Mouse (Mus musculus) gastrocnemius, postnatal 14 days (tissue): ENCODE results near the gene Sc5d. TPM values are rescaled to one million over a fixed set of nuclear protein-coding genes. Genes with fewer than 3 reads are reported as not detected.

Experiments
- DNase-seq: peaks from one replicate; pipeline ENCODE4 v3.0.0; 2021; ENCODE audit warnings: mixed read lengths
- intact Hi-C: fragments of 180-260 bp; cut with DNase I; formaldehyde crosslinking; loops from one replicate; pipeline ENCODE4 v1.15.1; 2025; ENCODE audit warnings: low total_unique reads
- long read RNA-seq, 2 experiments: library from polyadenylated mRNA; stranded (forward); transcript quantifications; one replicate each; pipeline ENCODE4 v2.0.0; 2021
- total RNA-seq, 2 experiments: library from RNA; stranded (reverse); gene quantifications; 2 replicates each; pipeline ENCODE4 v1.2.3; 2021

Gene Sc5d
- 10 to 100 TPM; 11.8 to 15.6 TPM for total RNA-seq
- long read RNA-seq, experiment 1, full-length matches to known transcripts, result 5 of 7 reads
- long read RNA-seq, experiment 1, partial matches to known transcripts, result 2 of 7 reads
- long read RNA-seq, experiment 1, other reads (novel, unspliced or antisense), result 0 of 7 reads
- long read RNA-seq, experiment 2, full-length matches to known transcripts, result 12 of 12 reads
- long read RNA-seq, experiment 2, partial matches to known transcripts, result 0 of 12 reads
- long read RNA-seq, experiment 2, other reads (novel, unspliced or antisense), result 0 of 12 reads

GRCm38 (mm10) chr9:42264145-42264544 lies at the start of gene Sc5d:
TSS of gene Sc5d (minus strand) at chr9:42264256.
- DNase-seq, result peak; percentile 97
- intact Hi-C loops, result no loop called here

GRCm38 (mm10) chr9:42311311-42311710 lies 47.3 kb upstream of the Sc5d start:
- intact Hi-C loops, result no loop called here

GRCm38 (mm10) chr9:42303894-42304293 lies 39.8 kb upstream of the Sc5d start:
- intact Hi-C loops, result no loop called here
- DNase-seq, result no peak

More at GRCm38 (mm10) chr9:42311311-42311710, 47.3 kb upstream of the Sc5d start:
- DNase-seq, result no peak

GRCm38 (mm10) chr9:42301082-42301633 lies 37.1 kb upstream of the Sc5d start:
- intact Hi-C loops, result no loop called here
- no peak for DNase-seq

GRCm38 (mm10) chr9:42296297-42296922 lies 32.4 kb upstream of the Sc5d start:
- no peak for DNase-seq
- intact Hi-C loops, result no loop called here

GRCm38 (mm10) chr9:42294131-42294530 lies 30.1 kb upstream of the Sc5d start:
- no peak for DNase-seq
- intact Hi-C loops, result no loop called here

GRCm38 (mm10) chr9:42293596-42293995 lies 29.5 kb upstream of the Sc5d start:
- intact Hi-C loops, result no loop called here
- no peak for DNase-seq

- intact Hi-C loops, result no loop called here
- no peak for DNase-seq
Observed at GRCm38 (mm10) chr9:42293051-42293450, 29.0 kb upstream of the Sc5d start.

- intact Hi-C loops, result no loop called here
- no peak for DNase-seq
Observed at GRCm38 (mm10) chr9:42279676-42280075, 15.6 kb upstream of the Sc5d start.

GRCm38 (mm10) chr9:42278046-42278445 lies 14.0 kb upstream of the Sc5d start:
- no peak for DNase-seq
- intact Hi-C loops, result no loop called here

- intact Hi-C loops, result no loop called here
Observed at GRCm38 (mm10) chr9:42277606-42278005, 13.6 kb upstream of the Sc5d start.

GRCm38 (mm10) chr9:42277162-42277561 lies 13.1 kb upstream of the Sc5d start:
- no peak for DNase-seq
- intact Hi-C loops, result no loop called here

More at GRCm38 (mm10) chr9:42277606-42278005, 13.6 kb upstream of the Sc5d start:
- no peak for DNase-seq

- no peak for DNase-seq
- intact Hi-C loops, result no loop called here
Observed at GRCm38 (mm10) chr9:42275761-42276145, 11.7 kb upstream of the Sc5d start.

- no peak for DNase-seq
Observed at GRCm38 (mm10) chr9:42275027-42275760, 11.1 kb upstream of the Sc5d start.

GRCm38 (mm10) chr9:42273682-42274296 lies 9.7 kb upstream of the Sc5d start:
- intact Hi-C loops, result no loop called here
- no peak for DNase-seq

More at GRCm38 (mm10) chr9:42275027-42275760, 11.1 kb upstream of the Sc5d start:
- intact Hi-C loops, result no loop called here

- DNase-seq, result no peak
- intact Hi-C loops, result no loop called here
Observed at GRCm38 (mm10) chr9:42273174-42273573, 9.1 kb upstream of the Sc5d start.

- intact Hi-C loops, result no loop called here
- peak; percentile 17 for DNase-seq
Observed at GRCm38 (mm10) chr9:42272690-42273089, 8.6 kb upstream of the Sc5d start.

GRCm38 (mm10) chr9:42271456-42271855 lies 7.4 kb upstream of the Sc5d start:
- DNase-seq, result no peak
- intact Hi-C loops, result no loop called here

GRCm38 (mm10) chr9:42270617-42271016 lies 6.6 kb upstream of the Sc5d start:
- DNase-seq, result no peak
- intact Hi-C loops, result no loop called here

GRCm38 (mm10) chr9:42270081-42270480 lies 6.0 kb upstream of the Sc5d start:
- no peak for DNase-seq
- intact Hi-C loops, result no loop called here
